Mouse (Mus musculus) liver, embryonic 14.5 days (tissue): ENCODE measurements around the gene Pole2. TPM values are rescaled to one million over a fixed set of nuclear protein-coding genes. Genes with fewer than 3 reads are reported as not detected.
A peak's percentile ranks its signal among the peaks of the same experiment; 100 is the strongest.

ENCODE experiments used
- ATAC-seq: fragments of 200-750 bp; cut with Nextera tagmentation; 2 replicates; pipeline ENCODE4 v1.8.0; 2017; ENCODE audit warnings: moderate number of reproducible peaks, mild to moderate bottlenecking, moderate library complexity; ENCODE audit not compliant: insufficient read depth
- DNase-seq, 3 experiments: peaks; one replicate each; pipeline ENCODE4 v3.0.0-alpha.2; 2012 to 2013; ENCODE audit warnings: low read depth in 3 of 3, low spot score in 3 of 3
- H3K27ac ChIP-seq: fragments of 300-500 bp; sonication (generic); 2 replicates; pipeline ENCODE4 v1.5.1; 2014; ENCODE audit warnings: moderate library complexity, mild to moderate bottlenecking, control low read depth, inconsistent platforms
- H3K27me3 ChIP-seq: fragments of 300-500 bp; sonication (generic); 2 replicates; pipeline ENCODE4 v1.6.1; 2014; ENCODE audit warnings: mild to moderate bottlenecking, low read length, moderate library complexity; ENCODE audit not compliant: control insufficient read depth, insufficient read depth
- H3K36me3 ChIP-seq: fragments of 300-500 bp; sonication (generic); replicated peaks from 2 replicates; pipeline ENCODE4 v1.6.1; 2014; ENCODE audit warnings: low read depth; ENCODE audit not compliant: control insufficient read depth, insufficient read depth
- H3K4me1 ChIP-seq, 2 experiments: fragments of 200-500 bp in 1 of 2; fragments of 300-500 bp in 1 of 2; sonication (generic) in 1 of 2; replicated peaks; 2 replicates each; pipeline ENCODE4 v1.6.1; 2012 to 2014; ENCODE audit warnings: antibody characterized with exemption in 1 of 2, inconsistent platforms in 1 of 2, low read length in 1 of 2; ENCODE audit not compliant: control insufficient read depth in 2 of 2, insufficient read depth in 2 of 2
- H3K4me2 ChIP-seq: fragments of 300-500 bp; sonication (generic); 2 replicates; pipeline ENCODE4 v1.6.1; 2014; ENCODE audit warnings: low read depth, mild to moderate bottlenecking, control low read depth, moderate library complexity
- H3K4me3 ChIP-seq, 2 experiments: fragments of 200-500 bp in 1 of 2; fragments of 300-500 bp in 1 of 2; sonication (generic) in 1 of 2; 2 replicates each; pipeline ENCODE4 v1.5.1; 2012 to 2014; ENCODE audit warnings: low read depth in 2 of 2, low read length in 2 of 2, mild to moderate bottlenecking in 2 of 2, control low read depth in 1 of 2, inconsistent platforms in 1 of 2, moderate library complexity in 1 of 2; ENCODE audit not compliant: insufficient read depth in 1 of 2
- H3K9ac ChIP-seq: fragments of 300-500 bp; sonication (generic); replicated peaks from 2 replicates; pipeline ENCODE4 v1.6.1; 2014; ENCODE audit warnings: mild to moderate bottlenecking, control low read depth, moderate library complexity
- H3K9me3 ChIP-seq: fragments of 300-500 bp; sonication (generic); 2 replicates; pipeline ENCODE4 v1.6.1; 2016; ENCODE audit warnings: low read length, mixed read lengths; ENCODE audit not compliant: control insufficient read depth
- CTCF ChIP-seq: IDR thresholded peaks from 2 replicates; pipeline ENCODE4 v1.5.1; 2016; ENCODE audit warnings: antibody characterized with exemption, low read depth, control low read depth
- EP300 ChIP-seq: IDR thresholded peaks from 2 replicates; pipeline ENCODE4 v1.6.1; 2016; ENCODE audit warnings: antibody characterized with exemption, low read depth
- WGBS: fragments of 180-500 bp; shearing (Covaris S2); extraction: QIAGEN DNeasy Blood & Tissue Kit; methylation state at CpG from one replicate; pipeline ENCODE4 v1.1.7; 2014; ENCODE audit not compliant: insufficient replicate concordance; 5-methylcytosine and 5-hydroxymethylcytosine counted together
- polyA plus RNA-seq, 2 experiments: library from polyadenylated mRNA; depleted of rRNA in 1 of 2; stranded (reverse) in 1 of 2; unstranded in 1 of 2; fragments of >200 nt; fragmentation: Nextera tagmentation in 1 of 2; extraction: Ambion mirVana in 1 of 2; gene quantifications; 2 replicates each; pipeline versions ENCODE4 v1.2.1 to v1.2.3; 2012 to 2014

The Pole2 gene
- polyA plus RNA-seq, 2 experiments = 25.6 to 25.8 TPM

DNA sequence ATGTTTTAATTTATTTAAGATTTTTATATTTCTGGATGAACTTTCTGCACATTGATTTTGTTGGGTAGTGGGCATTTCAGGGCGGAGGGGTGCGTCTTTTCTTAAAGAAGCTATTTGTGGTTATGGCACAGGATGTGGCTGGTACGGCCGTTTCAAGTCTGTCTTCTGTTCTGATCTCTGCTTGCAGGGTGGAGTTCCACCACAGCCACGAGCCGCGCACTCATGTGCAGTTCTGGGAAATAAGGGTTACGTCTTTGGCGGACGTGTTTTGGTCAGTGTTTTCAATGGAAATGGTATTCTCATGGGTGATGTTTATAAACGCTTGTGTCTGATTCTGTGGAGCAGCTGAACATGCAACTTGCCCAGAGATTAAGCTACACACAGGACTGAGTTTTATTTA is 29.8 kb upstream of the Pole2 start:
- ATAC-seq (peak; percentile 37; the same call in 1 of the 2 replicates), DNase-seq (no peak)
- H3K27ac ChIP-seq = no peak overlapping the region
- no peak overlapping the region for H3K9ac ChIP-seq
- no peaks in the 10 kb centered on the region for H3K36me3 ChIP-seq
- H3K4me2 ChIP-seq = peak overlapping the region; percentile 45
- no peaks in the 10 kb centered on the region for H3K27me3 ChIP-seq
- H3K9me3 ChIP-seq = no peaks in the 10 kb centered on the region
- TF ChIP-seq EP300 = no peak
- TF ChIP-seq CTCF = no peak
- H3K4me3 ChIP-seq = no peak overlapping the region
- H3K4me1 ChIP-seq = peaks cover 2 to 3% of the 10 kb centered on the region in 2 experiments; a peak in 1 of 4 replicates
- 8% methylated on average over 11 of the region's 11 CpGs for WGBS

DNA sequence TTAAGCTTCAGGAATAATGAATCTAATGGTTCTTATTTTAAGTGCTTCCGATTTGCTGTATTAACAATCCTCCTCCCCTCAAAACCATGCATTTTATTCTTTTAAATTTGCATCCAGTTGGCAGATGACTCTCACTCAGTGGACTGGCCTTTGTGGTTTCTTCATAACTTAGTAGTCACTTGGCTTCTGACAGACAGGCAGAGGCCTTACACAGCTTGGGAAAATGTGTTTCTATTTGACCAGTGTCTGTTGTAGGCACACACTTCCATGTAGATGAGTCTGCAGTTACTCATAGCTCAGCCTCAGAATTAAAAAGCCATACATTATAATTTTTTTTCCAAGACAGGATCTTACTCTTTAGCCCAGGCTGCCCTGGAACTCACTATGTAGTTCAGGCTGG is 25.8 kb upstream of the Pole2 start:
- H3K4me1 ChIP-seq = peaks cover 3 to 5% of the 10 kb centered on the region in 2 experiments; a peak in 1 of 4 replicates
- H3K9ac ChIP-seq = no peak overlapping the region
- no peak overlapping the region for H3K4me3 ChIP-seq
- no peaks in the 10 kb centered on the region for H3K27me3 ChIP-seq
- no peak overlapping the region for H3K4me2 ChIP-seq
- DNase-seq = no peak
- H3K9me3 ChIP-seq = no peaks in the 10 kb centered on the region
- TF ChIP-seq CTCF = no peak
- no peaks in the 10 kb centered on the region for H3K36me3 ChIP-seq
- H3K27ac ChIP-seq = no peak overlapping the region
- WGBS = 81% methylated on average over 1 of the region's 1 CpGs
- ATAC-seq = no peak

DNA sequence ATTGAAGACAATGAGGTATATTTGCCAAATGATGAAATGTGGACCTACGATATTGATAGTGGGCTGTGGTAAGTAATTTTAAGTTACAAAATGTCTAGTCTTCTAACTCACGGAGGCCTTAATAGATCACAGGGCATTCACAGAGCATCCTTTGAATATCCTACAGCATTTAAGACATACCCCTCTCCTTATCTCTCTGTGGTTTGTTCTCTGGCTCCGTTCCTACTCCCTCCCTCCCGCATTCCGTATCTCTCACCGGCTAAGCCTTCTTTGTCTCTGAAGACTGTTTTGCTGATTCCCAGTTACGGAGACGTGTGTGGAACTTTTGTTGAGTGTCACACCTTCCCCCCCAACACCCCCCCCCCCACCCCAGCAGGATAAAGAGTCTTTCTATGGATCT is 22.8 kb upstream of the Pole2 start:
- TF ChIP-seq CTCF (no peak), EP300 (no peak)
- no peak overlapping the region for H3K4me2 ChIP-seq
- 21% methylated on average over 8 of the region's 8 CpGs for WGBS

DNA sequence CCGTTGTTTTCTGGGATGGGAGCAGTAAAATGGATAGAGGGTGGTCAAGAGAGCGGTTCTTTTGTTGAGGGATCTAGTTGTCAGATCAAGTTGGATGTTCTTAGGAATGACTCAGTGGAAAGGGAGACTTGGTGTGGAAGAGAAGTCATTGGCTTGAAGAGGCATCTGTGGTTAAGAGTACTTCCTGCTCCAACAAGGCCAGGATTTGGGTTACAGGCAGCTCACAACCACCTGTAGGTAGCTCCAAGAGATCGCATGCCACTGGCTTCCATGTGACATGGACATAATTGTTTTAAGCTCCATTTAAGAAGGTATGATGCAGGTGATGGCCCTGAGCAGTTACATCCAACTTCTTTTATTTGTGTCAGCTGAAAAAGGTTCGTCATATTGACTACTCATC is 21.8 kb upstream of the Pole2 start:
- no peak overlapping the region for H3K27ac ChIP-seq
- 78% methylated on average over 4 of the region's 4 CpGs for WGBS
- 0 out of 4 replicates have a peak, but pooled peaks cover 0 to 3% of the 10 kb centered on the region in 2 experiments for H3K4me1 ChIP-seq
- TF ChIP-seq CTCF (no peak), EP300 (no peak)
- H3K9me3 ChIP-seq = no peaks in the 10 kb centered on the region
- H3K9ac ChIP-seq = no peak overlapping the region
- ATAC-seq (no peak), DNase-seq (no peak)
- H3K4me2 ChIP-seq = no peak overlapping the region
- no peaks in the 10 kb centered on the region for H3K36me3 ChIP-seq
- H3K27me3 ChIP-seq = no peaks in the 10 kb centered on the region
- no peak overlapping the region for H3K4me3 ChIP-seq

More for the DNA sequence above, 22.8 kb upstream of the Pole2 start:
- Histone ChIP-seq H3K9me3 (no peaks in the 10 kb centered on the region), H3K4me3 (no peak overlapping the region), H3K4me1 (0 out of 4 replicates have a peak, but pooled peaks cover 0 to 3% of the 10 kb centered on the region in 2 experiments), H3K27me3 (no peaks in the 10 kb centered on the region), H3K9ac (no peak overlapping the region), H3K36me3 (no peaks in the 10 kb centered on the region), H3K27ac (no peak overlapping the region)
- DNase-seq (no peak), ATAC-seq (0 out of 2 replicates have a peak, but pooled peaks have one; percentile 51)

DNA sequence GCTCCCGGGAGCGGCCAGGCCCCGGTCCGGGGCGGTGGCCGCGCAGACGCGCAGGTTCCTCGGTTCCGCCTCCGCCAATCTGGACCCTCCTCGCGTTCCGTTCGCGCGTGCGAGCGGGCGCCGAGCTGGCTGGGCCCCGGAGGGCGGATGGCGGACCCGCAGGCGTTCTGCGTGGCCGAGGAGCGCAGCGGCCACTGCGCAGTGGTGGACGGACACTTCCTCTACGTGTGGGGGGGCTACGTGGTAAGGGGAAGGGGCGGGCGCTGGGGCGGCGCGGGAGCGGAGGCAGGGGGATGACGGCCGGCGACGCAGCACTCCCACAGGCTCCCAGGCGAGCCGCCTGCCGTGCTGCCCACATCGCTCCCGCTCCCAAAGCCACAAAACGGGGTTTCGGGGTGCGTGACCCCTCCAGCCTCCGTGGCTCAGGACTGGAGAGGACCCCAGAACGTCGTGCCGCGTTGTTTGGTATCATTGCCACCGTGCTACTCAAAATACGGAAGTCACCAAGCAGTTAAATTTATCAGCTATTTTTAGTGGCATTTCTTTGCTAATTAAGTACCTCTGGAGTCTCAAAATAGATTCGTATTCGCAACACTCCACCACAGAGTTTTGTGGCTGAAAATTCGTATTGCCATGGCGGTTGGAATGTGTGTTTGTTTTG is 13.9 kb upstream of the Pole2 start:
- peak; percentile 80 for ATAC-seq
- no peak overlapping the region for H3K27ac ChIP-seq
- no peaks in the 10 kb centered on the region for H3K36me3 ChIP-seq

More for the DNA sequence above, 13.9 kb upstream of the Pole2 start:
- DNase-seq = peak in 2 of 3 experiments; percentile 20 to 29
- peak overlapping the region; percentile 64 to 74 for H3K4me3 ChIP-seq
- TF ChIP-seq EP300 = no peak
- under 1% methylated on average over 63 of the region's 64 CpGs for WGBS
- peak overlapping the region; percentile 96 for H3K4me2 ChIP-seq
- peaks cover 5 to 8% of the 10 kb centered on the region in 2 experiments; a peak in 3 of 4 replicates for H3K4me1 ChIP-seq
- H3K27me3 ChIP-seq = no peaks in the 10 kb centered on the region
- peak overlapping the region; percentile 82 for H3K9ac ChIP-seq
- H3K9me3 ChIP-seq = no peaks in the 10 kb centered on the region
